Mouse (Mus musculus): ENCODE results near the gene Rad51d.
A peak's percentile ranks its signal among the peaks of the same experiment; 100 is the strongest.

Gene Rad51d

DNA sequence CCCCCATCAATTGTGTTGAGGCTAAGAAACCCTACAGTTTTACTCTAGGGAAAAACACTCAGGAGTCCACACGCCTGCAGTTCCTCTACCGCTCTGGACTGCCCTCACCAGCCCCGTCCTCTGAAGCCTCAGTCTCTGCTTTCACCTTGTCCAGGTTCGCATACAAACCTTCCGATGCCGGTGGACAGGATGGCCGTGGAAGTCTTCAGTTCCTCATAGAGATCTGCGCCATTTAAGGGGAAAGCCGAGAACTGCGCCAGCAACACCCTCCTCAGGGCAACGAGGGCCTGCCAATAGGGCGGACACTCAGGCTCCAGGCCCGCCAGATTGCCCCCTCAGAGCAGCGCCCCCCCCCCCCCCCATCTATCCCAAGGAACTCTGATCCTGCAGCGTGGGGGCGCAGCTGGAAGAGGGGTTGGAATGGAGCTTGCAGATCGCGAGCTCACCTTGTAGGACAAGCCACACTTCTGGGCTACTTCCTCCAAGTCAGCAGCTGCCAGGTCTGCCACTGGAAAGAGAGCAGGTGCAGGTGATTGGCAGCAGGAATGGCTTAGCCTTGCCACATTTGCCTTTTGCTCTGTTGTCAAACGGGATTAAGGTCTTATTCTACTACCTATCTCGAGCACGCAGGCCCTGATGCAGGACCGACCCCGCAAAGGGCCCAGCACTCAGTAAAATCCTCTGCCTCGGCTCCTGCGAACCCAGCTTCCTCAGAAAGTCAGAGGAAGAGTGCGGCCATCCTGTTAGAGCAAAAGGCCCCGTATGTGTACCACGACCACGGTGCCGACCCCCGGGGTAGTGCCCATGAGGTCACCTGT is 681 bp downstream of the Rad51d start:
- peak; percentile 45 for DNase-seq

DNA sequence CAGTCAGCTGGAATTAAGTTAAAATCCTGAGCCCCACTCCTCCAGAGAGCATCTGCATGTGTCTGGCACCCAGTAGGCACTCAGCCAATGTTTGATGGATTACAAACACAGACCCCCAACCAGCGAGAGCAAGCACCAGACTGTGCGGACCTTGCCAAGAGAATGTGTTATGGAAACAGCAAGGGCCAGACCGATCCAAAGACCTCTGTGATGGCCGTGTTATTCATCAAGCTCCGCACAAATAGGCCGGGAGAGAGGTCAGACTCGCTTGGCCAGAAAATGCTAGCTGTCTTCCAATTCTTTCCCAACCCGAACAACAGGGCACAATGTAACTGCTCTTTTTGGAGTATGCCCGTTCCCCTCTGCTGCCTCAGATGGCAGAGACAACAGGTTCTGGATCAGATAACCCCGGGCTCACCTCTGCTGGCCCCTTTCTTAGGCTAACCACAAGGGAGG is 1.9 kb downstream of the Rad51d start:
- DNase-seq: peak; percentile 51

DNA sequence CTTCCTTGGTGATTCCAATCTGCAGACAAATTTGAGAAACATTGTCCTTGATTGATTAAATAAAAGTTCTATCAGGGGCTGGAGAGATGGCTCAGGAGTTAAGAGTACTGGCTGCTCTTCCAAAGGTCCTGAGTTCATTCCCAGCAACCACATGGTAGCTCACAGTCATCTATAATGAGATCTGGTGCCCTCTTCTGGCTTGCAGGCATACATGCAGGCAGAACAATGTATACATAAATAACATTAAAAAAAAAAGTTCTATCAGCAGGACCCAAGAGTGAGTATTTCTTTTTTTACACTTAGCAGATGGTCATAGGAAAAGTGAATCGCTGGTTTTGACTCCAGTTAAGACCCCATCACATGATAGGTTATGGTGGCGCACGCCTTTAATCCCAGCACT is 3.9 kb downstream of the Rad51d start:
- no peak for DNase-seq

DNA sequence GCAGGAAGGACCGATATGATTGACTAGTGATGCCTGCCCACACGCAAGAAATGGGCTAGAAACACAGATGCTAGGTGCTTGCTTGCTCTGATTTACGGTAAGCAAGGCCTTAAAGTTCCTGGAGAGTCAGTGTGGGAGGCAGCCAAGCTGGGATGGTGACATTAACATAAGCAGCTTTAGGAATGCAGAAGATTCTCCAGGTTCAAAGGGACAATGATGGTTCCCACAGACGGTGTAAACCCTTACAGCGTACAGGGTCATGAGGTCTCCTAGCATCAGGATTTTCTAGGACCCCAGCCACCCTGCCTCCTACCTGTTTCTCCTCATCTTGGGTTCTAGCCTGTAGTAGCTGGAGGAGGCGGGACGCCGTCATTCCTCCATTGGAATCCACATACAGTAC is 7.2 kb downstream of the Rad51d start:
- DNase-seq: no peak

DNA sequence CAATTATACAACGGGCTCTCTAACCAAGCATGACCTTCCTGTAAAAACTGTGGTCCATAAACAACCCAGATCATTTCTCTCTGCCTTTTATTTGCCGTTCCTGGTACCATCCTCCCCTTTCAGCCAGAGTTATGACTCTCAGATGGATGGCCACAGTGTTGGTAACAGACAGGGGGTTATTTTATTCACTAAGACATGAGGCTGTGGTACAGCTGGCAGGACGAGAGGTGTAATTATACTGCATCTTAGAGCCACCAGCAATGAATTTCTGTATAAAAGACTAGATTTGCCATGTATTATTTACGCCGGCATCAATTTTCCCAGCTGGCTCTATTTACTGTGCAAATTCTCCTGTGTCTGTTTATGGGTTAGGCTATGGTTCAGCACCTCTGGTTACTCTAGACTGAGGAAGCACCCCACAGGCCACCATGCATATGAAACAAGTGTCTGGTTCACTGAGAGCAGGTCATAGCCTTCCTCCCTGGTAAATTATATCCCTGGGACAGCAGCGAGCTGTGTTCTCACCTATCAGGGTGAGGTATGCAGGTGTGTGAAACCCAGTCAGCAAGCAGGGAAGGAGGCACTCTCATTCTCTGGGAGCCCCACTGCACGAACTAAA is 12.6 kb downstream of the Rad51d start:
- DNase-seq: no peak

DNA sequence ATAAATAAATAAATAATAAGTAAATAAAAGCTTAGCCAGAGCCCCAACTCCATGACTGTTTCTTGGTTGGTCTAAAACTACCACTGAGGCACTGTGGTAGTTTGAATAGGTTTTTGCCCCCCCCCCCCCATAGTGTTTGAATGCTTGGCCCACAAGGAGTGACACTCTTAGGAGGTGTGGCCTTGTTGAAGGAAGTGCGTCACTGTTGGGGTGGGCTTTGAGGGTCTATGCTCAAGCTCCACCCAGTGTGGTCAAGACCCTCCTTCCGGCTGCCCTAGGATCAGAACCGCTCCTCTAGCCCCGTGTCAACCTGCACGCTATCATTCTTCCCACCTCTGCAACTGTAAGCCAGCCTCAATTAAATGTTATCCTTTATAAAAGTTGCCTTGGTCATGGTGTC is 14.8 kb downstream of the Rad51d start:
- DNase-seq: no peak

DNA sequence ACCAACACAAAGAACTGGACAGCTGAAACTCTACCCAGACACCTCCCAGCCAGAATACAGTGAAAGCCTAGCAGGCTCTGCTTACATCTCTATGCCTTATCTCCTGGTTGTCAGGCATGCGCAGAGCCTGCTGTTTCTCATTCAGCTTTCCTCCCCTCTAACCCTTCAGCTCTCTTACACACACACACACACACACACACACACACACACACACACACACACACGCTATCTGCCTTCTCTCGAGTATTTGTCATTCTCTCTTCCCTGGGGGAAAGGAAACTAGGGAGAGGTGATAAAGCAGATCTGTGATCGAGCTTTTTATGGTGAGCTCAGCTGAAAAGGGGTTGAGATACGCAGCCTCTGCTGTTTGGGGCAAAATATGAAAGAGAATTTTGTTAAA is 15.5 kb downstream of the Rad51d start:
- DNase-seq: no peak

DNA sequence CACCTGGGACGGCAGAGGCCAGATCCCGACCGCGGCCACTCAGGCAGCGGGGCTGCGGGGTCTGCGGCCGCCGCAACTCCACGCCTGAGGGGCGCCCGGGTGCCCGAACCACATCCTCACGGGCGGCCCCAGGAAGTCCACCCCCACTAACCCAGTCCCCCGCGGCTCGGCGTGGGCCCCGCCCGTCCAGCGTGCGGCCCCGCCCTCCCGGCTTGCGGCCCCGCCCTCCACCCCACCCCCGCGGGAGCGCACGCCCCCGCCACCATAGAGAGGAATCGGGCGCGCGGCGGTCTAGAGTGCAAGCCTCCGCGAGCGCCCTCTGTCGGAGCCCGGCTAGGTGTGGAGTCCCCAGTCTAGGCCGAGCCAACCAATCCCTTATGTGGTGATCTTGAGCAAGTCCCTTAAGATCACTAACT is 19.4 kb downstream of the Rad51d start, which contains the start of gene Rffl:
Gene Rffl (minus strand): TSS at position 180 of the 416 bp plus-strand sequence.
- peak; percentile 99 for DNase-seq

DNA sequence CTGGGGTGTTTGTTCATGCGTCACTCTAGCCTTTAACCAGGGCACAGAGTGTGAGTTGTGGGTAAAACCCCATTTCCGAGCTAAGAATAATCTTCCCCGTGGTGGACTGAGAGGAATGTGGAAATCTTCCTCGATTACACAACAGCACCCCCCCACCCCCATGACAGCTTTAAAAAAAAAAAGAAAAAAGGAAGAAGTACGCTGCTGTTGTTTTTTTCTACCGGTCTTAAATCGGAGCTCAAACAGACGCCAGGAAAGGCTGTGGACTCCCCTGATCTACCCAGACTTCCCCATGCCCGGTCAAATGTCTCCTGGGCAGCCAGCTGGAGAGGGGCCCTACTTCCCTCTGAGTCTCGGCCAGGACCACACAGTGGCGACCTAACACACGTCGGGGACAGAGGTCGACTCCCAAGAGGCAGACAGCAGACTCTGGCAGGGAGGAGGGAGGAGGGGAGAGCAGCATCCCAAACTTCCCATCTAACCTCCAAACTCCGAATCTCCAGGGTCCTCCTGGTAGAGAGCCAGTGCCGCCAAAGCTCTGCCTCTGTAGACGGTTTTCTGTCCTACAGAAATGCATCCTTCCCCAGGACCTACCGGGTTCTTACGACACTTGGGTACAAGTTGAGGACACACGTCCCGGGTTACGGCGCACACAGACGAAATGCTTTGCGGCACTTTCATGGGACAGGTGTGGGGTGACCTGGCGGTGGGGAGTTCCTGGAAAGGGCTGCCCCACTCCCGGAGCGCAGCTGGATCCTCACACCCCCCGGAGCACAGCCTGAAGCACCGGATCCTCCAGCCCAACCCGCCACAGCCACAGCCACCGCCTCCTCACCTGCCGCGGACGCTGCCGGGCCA is 20.0 kb downstream of the Rad51d start:
- peak; percentile 81 for DNase-seq

DNA sequence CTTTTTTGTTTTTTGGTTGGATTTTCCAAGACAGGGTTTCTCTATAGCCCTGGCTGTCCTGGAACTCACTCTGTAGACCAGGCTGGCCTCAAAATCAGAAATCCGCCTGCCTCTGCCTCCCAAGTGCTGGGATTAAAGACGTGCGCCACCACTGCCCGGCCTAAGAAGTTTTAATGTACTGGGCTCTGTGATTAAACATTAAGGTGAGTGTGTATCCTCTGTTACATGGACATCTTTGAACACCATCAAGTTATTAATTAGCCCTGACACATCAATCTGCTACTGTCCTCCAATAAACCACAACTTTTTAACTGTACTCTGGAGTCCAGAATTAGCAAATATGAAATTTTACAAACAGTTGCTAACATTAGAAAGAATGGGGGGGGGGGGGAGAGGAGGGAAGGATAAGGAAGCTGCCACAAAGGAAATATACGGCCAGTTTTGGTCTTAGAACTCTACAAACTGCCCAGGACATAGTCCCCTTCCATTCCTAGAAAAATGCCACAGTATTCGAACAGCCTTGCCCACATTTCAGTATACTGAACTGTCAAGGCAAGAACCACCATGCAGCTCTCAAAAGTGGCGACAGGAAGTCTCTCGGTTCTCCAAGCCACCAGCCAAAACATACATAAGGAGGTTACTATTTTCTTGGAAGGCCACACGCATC is 20.8 kb downstream of the Rad51d start:
- DNase-seq: no peak

DNA sequence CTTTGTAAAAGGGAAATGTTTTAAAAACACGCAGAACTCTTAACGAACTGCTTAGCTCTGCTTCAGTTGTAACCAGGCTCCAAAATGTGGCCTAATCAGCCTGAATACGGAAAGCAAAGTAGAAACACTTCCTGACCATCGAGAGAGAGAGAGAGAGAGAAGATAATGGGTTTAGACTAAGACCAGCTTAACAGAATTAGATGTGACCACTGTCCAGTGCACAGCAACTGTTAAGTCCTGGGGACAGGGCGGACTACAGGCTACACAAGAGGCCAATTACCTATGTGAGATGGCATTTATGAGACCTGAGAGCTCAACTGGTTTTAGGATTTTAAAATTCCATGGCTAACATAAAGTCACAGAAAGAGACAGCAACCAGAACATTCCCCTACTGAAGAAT is 22.5 kb downstream of the Rad51d start:
- no peak for DNase-seq

DNA sequence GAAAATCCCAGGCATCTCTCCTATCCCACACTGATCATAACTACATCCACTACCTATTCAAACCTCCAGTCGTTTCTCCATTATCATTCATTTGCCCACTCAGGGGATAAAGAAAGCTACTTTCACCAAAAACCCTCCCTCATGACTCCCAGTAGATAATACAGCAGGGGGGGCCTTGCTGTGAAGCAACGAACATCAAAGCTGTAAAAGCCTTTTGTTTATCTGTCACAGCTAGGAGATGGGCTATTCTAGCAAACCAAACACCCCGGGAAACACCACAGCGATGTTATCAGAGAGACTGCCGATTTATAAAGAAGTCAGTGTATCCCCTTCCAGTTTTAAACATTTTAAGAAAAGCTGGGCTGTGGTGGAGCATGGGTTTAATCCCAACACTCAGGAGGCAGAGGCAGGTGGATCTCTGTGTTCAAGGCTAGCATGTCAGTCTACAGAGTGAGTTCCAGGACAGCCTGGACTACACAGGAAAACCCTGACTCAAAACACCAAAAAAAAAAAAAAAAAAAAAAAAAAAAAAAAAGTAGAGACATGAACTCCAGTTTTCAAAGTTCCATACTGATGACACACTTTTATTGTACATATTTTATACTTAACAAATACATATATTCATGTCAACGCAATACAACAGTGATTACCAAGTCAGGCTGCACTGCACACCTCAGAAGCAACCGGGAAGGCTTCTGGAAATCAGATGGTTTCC is 23.4 kb downstream of the Rad51d start:
- no peak for DNase-seq

DNA sequence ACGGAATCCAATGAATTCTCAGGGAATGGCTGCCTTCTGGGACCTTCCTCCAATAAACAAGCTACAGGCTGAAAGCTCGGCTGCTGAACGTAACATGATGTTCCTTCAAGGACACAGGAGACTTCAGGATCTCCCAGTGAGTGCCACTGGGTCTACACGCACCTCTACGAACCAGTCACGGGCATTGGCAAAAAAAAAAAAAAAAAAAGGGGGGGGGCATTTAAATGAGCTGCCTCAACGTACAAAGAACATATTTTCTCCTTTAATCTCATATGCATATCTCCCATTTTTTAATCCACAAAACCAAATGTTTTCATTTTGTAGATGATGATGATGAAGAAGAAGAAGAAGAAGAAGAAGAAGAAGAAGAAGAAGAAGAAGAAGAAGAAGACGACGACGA is 24.5 kb downstream of the Rad51d start:
- no peak for DNase-seq

DNA sequence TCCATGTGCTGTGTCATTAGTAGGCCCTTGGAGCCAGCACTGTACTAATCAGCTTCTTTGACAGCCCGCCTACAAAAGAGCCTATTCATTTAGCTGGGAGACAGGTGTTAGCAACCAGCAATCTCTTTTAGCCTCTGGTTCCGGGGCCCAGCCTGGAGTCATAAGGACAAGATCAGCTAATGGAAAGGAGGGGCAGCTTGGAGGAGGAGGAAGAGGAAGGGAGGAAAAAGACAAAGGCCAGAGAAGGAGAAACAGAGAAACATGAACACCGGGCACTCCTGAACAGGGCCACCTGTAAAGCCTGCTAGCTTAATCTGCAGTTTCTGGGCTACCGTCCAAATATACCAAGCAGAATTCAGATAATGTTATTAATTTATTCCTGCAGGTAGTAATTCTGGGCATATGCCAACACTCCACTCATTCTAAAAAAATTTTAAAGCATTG is 26.9 kb downstream of the Rad51d start:
- no peak for DNase-seq

DNA sequence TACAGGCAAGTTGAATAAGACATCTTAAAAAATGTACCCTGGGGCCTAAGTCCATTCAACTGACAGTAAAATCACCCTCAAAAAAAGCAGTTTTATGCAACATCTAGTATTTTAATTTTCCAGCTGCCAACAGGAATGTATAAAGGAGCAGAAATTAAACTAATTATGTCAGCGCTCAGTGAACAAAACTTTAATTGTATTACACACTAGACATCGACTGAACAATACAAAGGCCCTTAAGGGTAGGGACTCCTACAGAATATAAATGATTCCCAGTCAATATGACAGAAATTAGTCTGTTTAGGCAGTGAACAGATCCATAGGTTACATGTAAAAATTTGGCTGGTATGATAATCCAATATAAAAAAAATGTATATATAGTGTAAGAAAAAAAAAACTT is 27.4 kb downstream of the Rad51d start:
- no peak for DNase-seq

DNA sequence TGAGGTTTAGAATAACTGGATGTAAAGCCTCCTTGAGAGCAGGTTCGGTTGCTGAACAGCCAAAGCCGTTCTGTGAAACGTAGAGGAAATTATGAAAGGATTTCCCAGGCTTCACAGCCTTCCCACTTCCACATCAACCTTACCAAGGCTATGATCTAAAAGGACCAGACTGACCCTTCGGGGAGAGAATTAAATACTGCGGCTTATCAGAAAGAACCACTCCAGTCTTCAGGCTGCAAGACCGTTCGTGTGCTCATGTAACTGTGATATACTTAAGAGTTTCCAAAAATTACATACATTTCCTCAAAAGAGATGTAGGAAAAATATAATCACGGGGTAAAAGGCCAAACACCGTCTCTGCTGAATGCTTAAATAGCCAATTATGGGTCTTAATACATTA is 27.8 kb downstream of the Rad51d start:
- no peak for DNase-seq

DNA sequence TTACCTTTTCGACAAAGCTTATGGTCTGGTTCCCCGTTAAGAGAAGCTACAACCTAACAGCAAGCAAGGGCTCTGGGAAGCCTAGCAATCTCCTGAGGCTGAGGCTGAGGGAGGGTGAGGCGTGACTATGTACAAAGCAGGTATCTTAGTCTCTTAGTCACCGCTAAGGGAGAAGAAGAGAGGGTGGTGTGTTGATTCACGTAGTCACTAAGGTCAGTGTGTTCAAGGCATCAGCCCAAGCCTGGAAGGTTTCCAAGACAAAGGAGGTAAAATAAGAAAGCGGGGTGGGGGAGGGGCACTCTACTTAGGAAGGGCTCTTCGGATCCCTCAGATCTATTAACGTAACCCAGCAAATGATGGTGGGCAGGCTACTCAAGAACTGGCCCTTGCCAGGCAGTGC is 28.9 kb downstream of the Rad51d start:
- no peak for DNase-seq

DNA sequence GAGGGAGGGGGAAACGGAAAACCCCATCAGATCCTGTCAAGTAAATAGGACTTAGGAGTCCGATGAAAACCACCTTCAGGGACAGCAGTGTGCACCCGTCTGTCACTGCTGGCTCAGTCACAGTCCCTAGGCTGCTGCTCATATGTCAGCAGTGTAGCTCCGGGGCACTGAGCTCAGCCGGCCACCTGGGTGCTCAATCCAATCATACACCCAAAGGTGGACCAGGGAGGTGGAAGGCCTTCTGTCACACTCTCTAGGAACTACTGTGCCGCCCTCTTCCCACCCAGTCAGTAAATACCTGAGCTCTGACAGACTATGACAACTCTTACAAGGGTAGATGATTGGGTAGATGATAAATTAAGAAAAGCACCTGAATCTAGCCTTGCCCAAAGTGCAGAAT is 29.7 kb downstream of the Rad51d start:
- no peak for DNase-seq

DNA sequence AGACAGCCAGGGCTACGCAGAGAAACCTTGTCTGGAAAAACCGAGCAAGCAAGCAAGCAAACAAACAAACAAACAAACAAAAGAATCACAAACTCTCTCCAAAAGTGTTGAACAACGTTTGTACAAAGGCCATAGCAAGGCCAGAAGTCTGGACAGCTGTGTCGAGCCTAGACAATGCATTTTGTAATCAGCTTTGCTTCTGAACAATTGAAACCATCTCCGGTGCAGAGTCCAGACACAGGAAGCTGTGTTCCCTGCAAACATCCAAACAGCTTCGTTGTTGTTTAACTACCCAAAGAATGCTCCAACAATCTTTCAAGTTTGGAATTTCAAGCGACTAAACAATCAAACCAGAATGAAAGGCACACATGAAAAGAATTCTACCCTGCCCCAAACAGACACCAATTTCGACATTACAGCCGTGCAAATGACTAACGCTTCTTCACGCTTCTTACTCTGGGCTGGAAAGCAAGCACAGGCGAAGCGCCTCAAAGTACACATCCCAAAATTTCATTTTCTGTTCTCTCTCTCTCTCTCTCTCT is 33.0 kb downstream of the Rad51d start:
- no peak for DNase-seq

DNA sequence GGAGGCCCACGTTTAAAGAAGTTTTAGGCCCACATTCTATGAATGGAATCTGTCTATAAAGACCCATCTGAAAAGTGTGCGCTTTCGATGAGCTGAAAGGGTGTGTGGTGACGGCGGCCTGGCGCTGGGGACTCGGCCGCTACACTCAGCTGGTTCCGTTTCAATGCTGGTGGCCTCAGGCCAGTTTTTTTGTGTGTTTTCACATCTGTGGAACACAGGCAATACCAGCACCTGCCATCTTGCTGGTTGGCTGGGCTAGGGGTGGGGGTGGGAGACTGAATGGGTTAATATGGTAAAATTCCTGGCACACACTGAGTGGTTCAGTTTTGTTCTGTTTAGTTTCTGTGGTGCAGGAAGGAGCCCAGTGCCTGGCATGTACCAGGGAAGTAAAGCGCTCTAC is 34.4 kb downstream of the Rad51d start:
- no peak for DNase-seq

DNA sequence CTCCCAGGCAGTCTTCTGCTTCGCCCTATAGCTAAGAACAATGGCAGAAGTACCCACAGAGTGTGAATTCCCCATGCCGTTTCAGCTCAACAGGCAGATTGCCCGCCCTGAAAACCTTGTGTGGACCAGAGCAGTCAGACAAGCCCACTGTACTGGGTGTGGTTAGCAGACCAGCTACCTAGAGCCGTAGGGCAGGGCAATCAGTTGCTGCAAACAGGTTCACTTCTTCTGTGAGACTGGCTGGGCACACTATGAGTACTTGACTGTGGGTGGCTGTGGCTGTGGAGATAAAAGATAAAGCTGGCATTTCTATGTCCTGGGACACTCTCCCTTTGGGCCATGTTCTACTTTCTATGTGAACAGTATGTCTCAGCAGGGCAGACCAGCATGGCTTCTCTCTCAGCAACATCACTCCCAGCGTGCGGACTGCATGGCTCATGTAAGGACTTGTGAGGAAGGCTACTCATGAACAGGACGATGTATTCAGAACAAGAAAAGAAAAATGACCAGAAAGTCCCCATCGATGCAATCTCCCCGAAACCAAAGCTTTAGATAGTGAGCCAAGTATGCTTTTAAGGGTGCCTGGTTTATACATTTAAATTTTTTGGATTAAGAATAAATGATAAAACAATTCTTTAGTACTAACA is 35.0 kb downstream of the Rad51d start:
- DNase-seq: no peak
